Mouse (Mus musculus) small intestine, adult 2 months (tissue): ENCODE data around the gene Wdr25. TPM values are rescaled to one million over a fixed set of nuclear protein-coding genes. Genes with fewer than 3 reads are reported as not detected.

ENCODE experiments used
- H3K27ac ChIP-seq: fragments of 200-500 bp; 2 replicates; pipeline ENCODE4 v1.5.1; 2012; ENCODE audit warnings: low read depth, low read length, control low read depth, inconsistent platforms; ENCODE audit not compliant: insufficient read depth
- H3K27me3 ChIP-seq: fragments of 200-500 bp; 2 replicates; pipeline ENCODE4 v1.6.1; 2012; ENCODE audit warnings: mild to moderate bottlenecking, moderate library complexity, low read length, inconsistent platforms; ENCODE audit not compliant: control insufficient read depth, insufficient read depth
- H3K36me3 ChIP-seq: fragments of 200-500 bp; 2 replicates; pipeline ENCODE4 v1.6.1; 2012; ENCODE audit warnings: mild to moderate bottlenecking, low read length, control low read depth, inconsistent platforms; ENCODE audit not compliant: control insufficient read depth, insufficient read depth
- H3K4me1 ChIP-seq: fragments of 200-500 bp; 2 replicates; pipeline ENCODE4 v1.6.1; 2012; ENCODE audit warnings: low read length, inconsistent platforms, mixed read lengths; ENCODE audit not compliant: control insufficient read depth, insufficient read depth, insufficient read length
- H3K4me3 ChIP-seq: fragments of 200-500 bp; 2 replicates; pipeline ENCODE4 v1.5.1; 2012; ENCODE audit warnings: low read depth, mild to moderate bottlenecking, control low read depth, inconsistent platforms, low read length, moderate library complexity
- CTCF ChIP-seq: fragments of 200-500 bp; IDR thresholded peaks from 2 replicates; pipeline ENCODE4 v1.5.1; 2012; ENCODE audit warnings: low read depth, mild to moderate bottlenecking, control low read depth, inconsistent platforms, low read length, moderate library complexity, mixed read lengths; ENCODE audit not compliant: insufficient replicate concordance, insufficient read length; ENCODE audit errors: extremely low read depth
- POLR2A ChIP-seq: fragments of 200-500 bp; IDR thresholded peaks from 2 replicates; pipeline ENCODE4 v1.6.1; 2012; ENCODE audit warnings: low read depth, mild to moderate bottlenecking, control low read depth, inconsistent platforms, low read length, moderate library complexity
- WGBS: fragments of 180-500 bp; shearing (Covaris S2); methylation state at CpG from one replicate; pipeline ENCODE4 v1.1.7; 2018; 5-methylcytosine and 5-hydroxymethylcytosine counted together
- polyA plus RNA-seq: library from polyadenylated mRNA; depleted of rRNA; stranded (reverse); fragments of >200 nt; gene quantifications from 2 replicates; pipeline ENCODE4 v1.2.3, GENCODE M21; 2012

Gene Wdr25
- polyA plus RNA-seq, 1 experiment = 8.8 TPM

DNA sequence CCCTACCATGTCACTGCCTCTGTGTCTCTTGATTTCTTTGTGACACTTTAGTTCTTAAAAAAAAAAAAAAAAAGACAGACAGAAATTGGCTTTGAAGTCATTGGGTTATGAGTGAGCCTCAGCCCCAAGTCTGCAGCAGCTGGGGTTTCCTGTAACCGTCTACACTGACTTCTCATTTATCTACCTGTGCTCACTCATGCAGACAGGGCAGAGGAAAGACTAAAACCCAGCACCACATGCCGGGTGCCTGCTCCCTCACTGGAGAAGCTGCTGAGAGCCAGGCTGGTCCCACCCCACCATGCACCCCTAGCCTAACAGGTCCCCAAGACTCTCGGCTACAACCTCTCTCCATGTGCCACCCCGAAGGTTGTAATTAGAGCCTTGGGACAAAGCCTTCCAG, 164.3 kb downstream of the Wdr25 start:
- Histone ChIP-seq H3K27ac (no peak overlapping the region), H3K4me3 (no peak overlapping the region), H3K27me3 (peaks cover 17% of the 10 kb centered on the region), H3K4me1 (0 out of 2 replicates have a peak, but pooled peaks cover 3% of the 10 kb centered on the region), H3K36me3 (no peaks in the 10 kb centered on the region)
- 69% methylated on average over 4 of the region's 4 CpGs for WGBS
- no peak for TF ChIP-seq POLR2A
- no peak for TF ChIP-seq CTCF

DNA sequence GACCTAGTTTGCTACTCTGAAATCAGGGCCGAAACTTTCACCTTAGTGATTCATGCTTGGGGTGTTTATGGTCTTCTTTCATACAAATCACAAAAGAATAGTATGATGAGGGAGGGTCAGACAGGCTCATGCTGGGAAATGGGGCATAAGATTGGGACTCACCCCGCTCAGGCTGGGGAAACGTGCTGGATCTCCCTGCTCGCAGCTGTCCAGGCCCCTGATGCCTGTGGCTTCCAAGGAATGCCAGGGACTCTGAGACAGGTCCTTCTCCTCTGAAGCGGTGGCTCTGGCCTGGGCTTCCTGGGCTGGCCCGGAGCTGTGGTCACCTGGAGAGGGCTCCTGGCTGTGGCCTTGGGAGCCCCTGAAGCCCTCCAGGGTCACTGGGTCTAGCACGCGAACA, 165.2 kb downstream of the Wdr25 start:
- WGBS = 81% methylated on average over 8 of the region's 8 CpGs
- no peak for TF ChIP-seq CTCF
- H3K36me3 ChIP-seq = no peaks in the 10 kb centered on the region
- no peaks in the 10 kb centered on the region for H3K4me1 ChIP-seq
- H3K4me3 ChIP-seq = no peak overlapping the region
- H3K27me3 ChIP-seq = peaks cover 8% of the 10 kb centered on the region
- no peak overlapping the region for H3K27ac ChIP-seq

GRCm38 (mm10) chr12:109067561-109068135, 174.2 kb downstream of the Wdr25 start:
- WGBS = 3% methylated on average over 57 of the region's 59 CpGs
- TF ChIP-seq POLR2A (no peak), CTCF (no peak)

GRCm38 (mm10) chr12:109068167-109068653, 174.8 kb downstream of the Wdr25 start, which contains the start of gene Begain:
Begain (minus strand) TSS chr12:109068217.
- H3K27ac ChIP-seq = no peak within 1 kb of the TSS
- H3K27me3 ChIP-seq = no peaks in the 10 kb centered on the region; the same call in 1 of the 2 replicates
- WGBS = 2% methylated on average over 39 of the region's 48 CpGs
- no peaks in the 10 kb centered on the region; the same call in 1 of the 2 replicates for H3K4me1 ChIP-seq
- no peak for TF ChIP-seq CTCF
- TF ChIP-seq POLR2A = no peak
- peak within 1 kb of the TSS; percentile 48 for H3K4me3 ChIP-seq
- no peaks in the 10 kb centered on the region for H3K36me3 ChIP-seq

More at GRCm38 (mm10) chr12:109067561-109068135, 174.2 kb downstream of the Wdr25 start:
- no peak overlapping the region for H3K27ac ChIP-seq
- H3K36me3 ChIP-seq = no peaks in the 10 kb centered on the region
- no peaks in the 10 kb centered on the region; the same call in 1 of the 2 replicates for H3K4me1 ChIP-seq
- peak overlapping the region; percentile 48 for H3K4me3 ChIP-seq
- no peaks in the 10 kb centered on the region; the same call in 1 of the 2 replicates for H3K27me3 ChIP-seq

DNA sequence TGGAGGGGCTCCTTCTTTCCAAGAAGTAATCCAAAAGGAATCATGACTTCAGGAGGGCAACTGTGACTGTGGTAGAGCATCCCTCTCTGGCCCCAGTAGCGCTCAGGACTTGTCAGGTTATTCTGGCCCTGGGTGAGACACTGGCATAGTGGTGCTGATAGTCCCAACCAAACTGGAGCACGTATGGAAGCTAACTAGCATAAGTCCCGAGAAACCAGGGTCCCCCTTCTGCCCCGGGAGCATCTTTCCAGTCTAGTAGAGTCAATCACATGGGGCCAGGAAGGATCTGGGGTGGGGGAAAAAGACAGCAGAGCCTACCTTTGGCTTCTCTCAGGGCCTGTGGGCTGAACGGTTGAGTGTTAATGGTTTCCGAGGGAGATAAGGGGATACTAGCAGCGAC, 175.3 kb downstream of the Wdr25 start:
- TF ChIP-seq CTCF = no peak
- no peak for TF ChIP-seq POLR2A
- WGBS = 35% methylated on average over 7 of the region's 7 CpGs
- no peak overlapping the region for H3K4me3 ChIP-seq

GRCm38 (mm10) chr12:109069751-109070150, 176.3 kb downstream of the Wdr25 start:
- H3K36me3 ChIP-seq = no peaks in the 10 kb centered on the region
- no peaks in the 10 kb centered on the region; the same call in 1 of the 2 replicates for H3K27me3 ChIP-seq
- WGBS = 40% methylated on average over 2 of the region's 2 CpGs
- H3K27ac ChIP-seq = no peak overlapping the region
- TF ChIP-seq CTCF (no peak), POLR2A (no peak)
- H3K4me3 ChIP-seq = no peak overlapping the region
- H3K4me1 ChIP-seq = no peaks in the 10 kb centered on the region; the same call in 1 of the 2 replicates

More for the DNA sequence above, 175.3 kb downstream of the Wdr25 start:
- Histone ChIP-seq H3K27ac (no peak overlapping the region), H3K27me3 (no peaks in the 10 kb centered on the region; the same call in 1 of the 2 replicates), H3K4me1 (no peaks in the 10 kb centered on the region; the same call in 1 of the 2 replicates), H3K36me3 (no peaks in the 10 kb centered on the region)

DNA sequence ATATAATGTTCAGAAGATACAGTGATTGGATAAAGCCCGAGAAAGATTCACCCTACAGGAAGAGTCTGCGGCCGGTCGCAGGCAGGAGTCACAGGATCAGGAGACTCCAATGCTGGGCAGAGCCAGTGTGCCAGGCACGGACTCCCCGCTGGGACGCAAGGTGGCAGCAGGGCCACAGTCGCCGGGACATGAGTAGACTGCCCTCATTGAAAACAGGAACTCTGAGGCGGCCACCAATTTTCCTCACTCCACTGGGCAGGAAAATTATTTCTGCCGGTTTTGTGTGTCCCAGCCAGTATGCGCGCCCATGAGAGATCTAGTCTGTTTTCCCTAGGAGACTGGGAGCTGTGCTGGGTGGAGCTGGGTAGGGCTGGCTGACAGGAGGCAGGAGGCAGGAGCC, 177.8 kb downstream of the Wdr25 start:
- Histone ChIP-seq H3K4me1 (no peaks in the 10 kb centered on the region; the same call in 1 of the 2 replicates), H3K36me3 (no peaks in the 10 kb centered on the region), H3K27me3 (no peaks in the 10 kb centered on the region; the same call in 1 of the 2 replicates), H3K4me3 (no peak overlapping the region), H3K27ac (no peak overlapping the region)
- 83% methylated on average over 13 of the region's 13 CpGs for WGBS
- TF ChIP-seq CTCF = no peak
- TF ChIP-seq POLR2A = no peak
